Mouse (Mus musculus) embryonic facial prominence, embryonic 13.5 days (tissue): ENCODE measurements around the gene Zfand5. TPM values are rescaled to one million over a fixed set of nuclear protein-coding genes. Genes with fewer than 3 reads are reported as not detected.
"Not testable (repeated sequence)": the region's sequence is repeated elsewhere in the genome, so short reads cannot be mapped to it uniquely, and the experiment has no call there.

ENCODE experiments used
- ATAC-seq: fragments of 200-750 bp; cut with Nextera tagmentation; 2 replicates; pipeline ENCODE4 v1.8.0; 2017; ENCODE audit warnings: low read depth; ENCODE audit not compliant: insufficient number of reproducible peaks, insufficient read depth, low FRiP score, low TSS enrichment
- H3K27ac ChIP-seq: fragments of 300-500 bp; sonication (generic); 2 replicates; pipeline ENCODE4 v1.5.1; 2015; ENCODE audit warnings: moderate library complexity, mild to moderate bottlenecking, inconsistent platforms
- H3K27me3 ChIP-seq: fragments of 300-500 bp; sonication (generic); 2 replicates; pipeline ENCODE4 v1.6.1; 2015; ENCODE audit warnings: mild to moderate bottlenecking, inconsistent platforms
- H3K36me3 ChIP-seq: fragments of 300-500 bp; sonication (generic); 2 replicates; pipeline ENCODE4 v1.6.1; 2015; ENCODE audit warnings: mild to moderate bottlenecking, inconsistent platforms
- H3K4me1 ChIP-seq: fragments of 300-500 bp; sonication (generic); 2 replicates; pipeline ENCODE4 v1.6.1; 2015; ENCODE audit warnings: inconsistent platforms
- H3K4me2 ChIP-seq: fragments of 300-500 bp; sonication (generic); 2 replicates; pipeline ENCODE4 v1.6.1; 2015; ENCODE audit warnings: moderate library complexity, mild to moderate bottlenecking, inconsistent platforms
- H3K4me3 ChIP-seq: fragments of 300-500 bp; sonication (generic); 2 replicates; pipeline ENCODE4 v1.5.1; 2015; ENCODE audit warnings: mild to moderate bottlenecking, inconsistent platforms
- H3K9ac ChIP-seq: fragments of 300-500 bp; sonication (generic); 2 replicates; pipeline ENCODE4 v1.6.1; 2015; ENCODE audit warnings: mild to moderate bottlenecking, inconsistent platforms
- H3K9me3 ChIP-seq: fragments of 300-500 bp; sonication (generic); 2 replicates; pipeline ENCODE4 v1.6.1; 2016; ENCODE audit warnings: inconsistent platforms
- WGBS: fragments of 180-500 bp; shearing (Covaris S2); methylation state at CpG from one replicate; pipeline ENCODE4 v1.1.7; 2015; ENCODE audit warnings: mixed read lengths; 5-methylcytosine and 5-hydroxymethylcytosine counted together
- polyA plus RNA-seq: library from polyadenylated mRNA; unstranded; fragments of >200 nt; fragmentation: Nextera tagmentation; extraction: Ambion mirVana; gene quantifications from 2 replicates; pipeline ENCODE4 v1.2.1, GENCODE M21; 2015

Zfand5 gene
- 120 and 121 TPM in 2 replicates for polyA plus RNA-seq

GRCm38 (mm10) chr19:21271741-21272654 is at the start of gene Zfand5:
Zfand5 (plus strand) TSS chr19:21272278.
- H3K4me1 ChIP-seq, result peaks cover 12% of the 10 kb centered on the region
- H3K27ac ChIP-seq, result peak within 1 kb of the TSS; percentile 100
- under 1% methylated on average over 114 of the region's 118 CpGs for WGBS
- peak within 1 kb of the TSS; percentile 94 for H3K4me3 ChIP-seq
- peaks cover 6% of the 10 kb centered on the region for H3K36me3 ChIP-seq
- no peaks in the 10 kb centered on the region for H3K9me3 ChIP-seq
- no peaks in the 10 kb centered on the region for H3K27me3 ChIP-seq
- peak within 1 kb of the TSS; percentile 72 for H3K4me2 ChIP-seq
- peak; percentile 94 for ATAC-seq
- peak within 1 kb of the TSS; percentile 100 for H3K9ac ChIP-seq

- no peaks in the 10 kb centered on the region for H3K36me3 ChIP-seq
- no peak overlapping the region for H3K4me2 ChIP-seq
- H3K9me3 ChIP-seq, result no peaks in the 10 kb centered on the region
- H3K27ac ChIP-seq, result no peak overlapping the region
- 49% methylated on average over 4 of the region's 4 CpGs for WGBS
- H3K4me3 ChIP-seq, result no peak overlapping the region
- no peak for ATAC-seq
- H3K9ac ChIP-seq, result no peak overlapping the region
- H3K27me3 ChIP-seq, result no peaks in the 10 kb centered on the region
- no peaks in the 10 kb centered on the region for H3K4me1 ChIP-seq
These were observed 44.9 kb upstream of the Zfand5 start for GRCm38 (mm10) chr19:21227131-21227530.

GRCm38 (mm10) chr19:21227754-21228153 is 44.3 kb upstream of the Zfand5 start:
- no peaks in the 10 kb centered on the region for H3K9me3 ChIP-seq
- H3K36me3 ChIP-seq, result no peaks in the 10 kb centered on the region
- no peak overlapping the region for H3K9ac ChIP-seq
- no peak overlapping the region for H3K4me3 ChIP-seq
- 32% methylated on average over 2 of the region's 2 CpGs for WGBS
- ATAC-seq, result no peak
- no peaks in the 10 kb centered on the region for H3K27me3 ChIP-seq
- H3K4me2 ChIP-seq, result no peak overlapping the region
- no peaks in the 10 kb centered on the region for H3K4me1 ChIP-seq
- H3K27ac ChIP-seq, result no peak overlapping the region

GRCm38 (mm10) chr19:21248730-21249129 is 23.3 kb upstream of the Zfand5 start:
- H3K9me3 ChIP-seq, H3K4me1 ChIP-seq, H3K36me3 ChIP-seq, H3K27me3 ChIP-seq, H3K4me2 ChIP-seq, H3K4me3 ChIP-seq, H3K9ac ChIP-seq, ATAC-seq, H3K27ac ChIP-seq: not testable (repeated sequence)
- 95% methylated on average over 2 of the region's 2 CpGs for WGBS

GRCm38 (mm10) chr19:21253846-21254245 is 18.2 kb upstream of the Zfand5 start:
- WGBS, result 73% methylated on average over 2 of the region's 2 CpGs
- Histone ChIP-seq H3K4me2 (no peak overlapping the region), H3K36me3 (no peaks in the 10 kb centered on the region), H3K9me3 (no peaks in the 10 kb centered on the region), H3K4me3 (no peak overlapping the region), H3K9ac (no peak overlapping the region), H3K27me3 (no peaks in the 10 kb centered on the region), H3K27ac (no peak overlapping the region), H3K4me1 (no peaks in the 10 kb centered on the region)
- no peak for ATAC-seq

- H3K9me3 ChIP-seq, result no peaks in the 10 kb centered on the region
- H3K4me1 ChIP-seq, result no peaks in the 10 kb centered on the region
- ATAC-seq, result no peak
- H3K27ac ChIP-seq, result no peak overlapping the region
- no peak overlapping the region for H3K4me3 ChIP-seq
- H3K27me3 ChIP-seq, result no peaks in the 10 kb centered on the region
- H3K36me3 ChIP-seq, result no peaks in the 10 kb centered on the region
- 83% methylated on average over 3 of the region's 3 CpGs for WGBS
- no peak overlapping the region for H3K9ac ChIP-seq
- no peak overlapping the region for H3K4me2 ChIP-seq
These were observed 16.2 kb upstream of the Zfand5 start for GRCm38 (mm10) chr19:21255920-21256319.

- Histone ChIP-seq H3K9ac (no peak overlapping the region), H3K9me3 (no peaks in the 10 kb centered on the region), H3K4me3 (no peak overlapping the region), H3K4me2 (no peak overlapping the region), H3K27me3 (no peaks in the 10 kb centered on the region), H3K4me1 (no peaks in the 10 kb centered on the region), H3K36me3 (no peaks in the 10 kb centered on the region), H3K27ac (no peak overlapping the region)
- ATAC-seq, result no peak
- WGBS, result 78% methylated on average over 2 of the region's 2 CpGs
These were observed 12.6 kb upstream of the Zfand5 start for GRCm38 (mm10) chr19:21259453-21259852.

- H3K4me3 ChIP-seq, result no peak overlapping the region
- no peak overlapping the region for H3K9ac ChIP-seq
- no peaks in the 10 kb centered on the region for H3K27me3 ChIP-seq
- ATAC-seq, result no peak
- H3K27ac ChIP-seq, result no peak overlapping the region
- no peaks in the 10 kb centered on the region for H3K36me3 ChIP-seq
- no peak overlapping the region for H3K4me2 ChIP-seq
- H3K4me1 ChIP-seq, result no peaks in the 10 kb centered on the region
- no peaks in the 10 kb centered on the region for H3K9me3 ChIP-seq
These were observed 11.8 kb upstream of the Zfand5 start for GRCm38 (mm10) chr19:21260280-21260679.

- H3K27ac ChIP-seq, result peak overlapping the region; percentile 100
- ATAC-seq, result no peak
- peak overlapping the region; percentile 94 for H3K4me3 ChIP-seq
- no peaks in the 10 kb centered on the region for H3K27me3 ChIP-seq
- peak overlapping the region; percentile 72 for H3K4me2 ChIP-seq
- H3K36me3 ChIP-seq, result no peaks in the 10 kb centered on the region
- peaks cover 9% of the 10 kb centered on the region for H3K4me1 ChIP-seq
- H3K9ac ChIP-seq, result peak overlapping the region; percentile 100
- H3K9me3 ChIP-seq, result no peaks in the 10 kb centered on the region
- whole genome bisulfite sequencing, result 27% methylated on average over 8 of the region's 8 CpGs
These were observed 892 bp upstream of the Zfand5 start for GRCm38 (mm10) chr19:21271186-21271585.

GRCm38 (mm10) chr19:21272655-21273284 is 692 bp downstream of the Zfand5 start:
- ATAC-seq, result peak; percentile 60; the same call in 1 of the 2 replicates
- under 1% methylated on average over 62 of the region's 66 CpGs for WGBS
- H3K27ac ChIP-seq, result peak overlapping the region; percentile 100
- H3K36me3 ChIP-seq, result peaks cover 13% of the 10 kb centered on the region
- no peaks in the 10 kb centered on the region for H3K9me3 ChIP-seq
- peaks cover 12% of the 10 kb centered on the region for H3K4me1 ChIP-seq
- no peaks in the 10 kb centered on the region for H3K27me3 ChIP-seq
- H3K4me3 ChIP-seq, result peak overlapping the region; percentile 94
- H3K4me2 ChIP-seq, result peak overlapping the region; percentile 72
- peak overlapping the region; percentile 100 for H3K9ac ChIP-seq

- 0% methylated on average over 4 of the region's 4 CpGs for WGBS
- 0 out of 2 replicates have a peak overlapping the region, but pooled peaks have one; percentile 22 for H3K27ac ChIP-seq
- peak overlapping the region; percentile 94 for H3K4me3 ChIP-seq
- peak overlapping the region; percentile 74 for H3K9ac ChIP-seq
- ATAC-seq, result no peak
- no peaks in the 10 kb centered on the region for H3K9me3 ChIP-seq
- peaks cover 12% of the 10 kb centered on the region for H3K4me1 ChIP-seq
- peaks cover 18% of the 10 kb centered on the region for H3K36me3 ChIP-seq
- H3K4me2 ChIP-seq, result peak overlapping the region; percentile 72
- no peaks in the 10 kb centered on the region for H3K27me3 ChIP-seq
These were observed 1.4 kb downstream of the Zfand5 start for GRCm38 (mm10) chr19:21273440-21273839.
